Mouse (Mus musculus) urinary bladder, postnatal 4 days (tissue): ENCODE data around the gene Arpc1a.

Experiments
- DNase-seq, 2 experiments: peaks; one replicate each; pipeline ENCODE4 v3.0.0; 2021 to 2022; ENCODE audit warnings: low spot score in 2 of 2

Arpc1a gene

DNA sequence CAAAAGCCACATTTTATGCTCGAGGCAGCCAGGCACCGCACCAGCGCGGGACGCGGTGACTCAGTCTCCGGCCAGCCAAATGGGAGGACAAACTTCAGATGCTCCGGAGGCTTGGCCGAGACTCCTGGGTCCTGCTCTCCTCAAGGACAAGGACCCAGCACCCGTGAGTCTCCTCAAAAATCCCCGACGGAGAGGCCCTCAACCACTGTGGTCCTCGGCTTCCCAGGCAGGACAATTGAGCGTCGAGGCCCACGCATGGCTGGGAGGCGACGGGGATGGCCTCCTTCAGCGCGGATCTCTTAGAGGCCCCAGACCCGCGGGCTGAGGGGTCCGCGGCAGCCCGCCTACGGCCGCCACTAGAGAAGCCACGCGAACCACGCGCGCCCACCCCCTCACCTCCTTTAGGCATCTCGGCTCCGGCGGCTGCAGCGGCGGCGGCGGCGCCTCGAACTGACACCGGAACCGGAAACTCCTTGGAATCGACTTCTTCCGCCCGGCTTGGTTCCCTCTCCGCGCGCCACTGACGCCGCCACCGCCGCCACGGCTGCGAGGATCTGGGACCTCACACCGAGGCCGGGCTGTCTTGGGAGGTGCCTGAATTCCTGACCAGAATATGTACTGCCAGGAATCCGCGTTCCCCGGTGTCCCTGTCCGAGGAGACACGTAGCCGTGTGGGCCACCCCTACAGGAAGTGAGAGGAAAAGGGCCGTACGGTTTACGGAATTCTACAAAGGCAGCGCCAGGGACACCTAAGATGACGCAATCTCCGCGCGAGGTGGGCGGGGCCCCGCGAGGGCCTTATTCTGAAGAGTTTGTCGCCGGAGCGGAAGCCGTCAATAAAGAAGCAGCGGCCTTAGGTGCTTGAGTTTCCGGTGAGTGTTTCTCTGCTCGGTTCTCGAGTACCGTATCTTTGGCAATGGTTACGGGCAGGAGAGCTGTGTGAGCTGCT is 56.2 kb downstream of the Arpc1a start, which contains the start of the genes Pdap1 and Bud31:
TSS of gene Pdap1 (minus strand) at position 668 of the 949 bp plus-strand sequence.
TSS of gene Bud31 (plus strand) at position 792 of the 949 bp plus-strand sequence.
- peak; percentile 92 to 96 for DNase-seq

DNA sequence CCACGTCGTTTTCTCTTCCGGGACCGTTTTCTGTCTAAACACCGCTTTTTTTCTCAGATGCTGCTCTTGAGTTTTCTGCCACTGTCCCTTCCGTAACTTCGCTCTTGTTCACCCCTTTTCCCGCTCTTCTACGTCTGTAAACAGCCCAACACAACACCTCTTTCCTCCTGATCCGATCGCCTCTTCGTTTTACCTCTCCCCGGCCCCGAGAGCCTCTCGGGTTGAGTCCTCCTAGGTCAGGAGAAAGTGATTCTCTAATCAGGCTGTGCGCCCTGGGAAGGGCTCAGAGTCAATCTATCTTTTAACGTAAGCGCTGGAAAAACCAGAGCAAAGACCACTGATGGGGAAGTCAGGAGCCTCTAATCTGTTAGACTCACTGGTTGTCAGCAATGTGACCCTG is 57.0 kb downstream of the Arpc1a start:
- no peak for DNase-seq

DNA sequence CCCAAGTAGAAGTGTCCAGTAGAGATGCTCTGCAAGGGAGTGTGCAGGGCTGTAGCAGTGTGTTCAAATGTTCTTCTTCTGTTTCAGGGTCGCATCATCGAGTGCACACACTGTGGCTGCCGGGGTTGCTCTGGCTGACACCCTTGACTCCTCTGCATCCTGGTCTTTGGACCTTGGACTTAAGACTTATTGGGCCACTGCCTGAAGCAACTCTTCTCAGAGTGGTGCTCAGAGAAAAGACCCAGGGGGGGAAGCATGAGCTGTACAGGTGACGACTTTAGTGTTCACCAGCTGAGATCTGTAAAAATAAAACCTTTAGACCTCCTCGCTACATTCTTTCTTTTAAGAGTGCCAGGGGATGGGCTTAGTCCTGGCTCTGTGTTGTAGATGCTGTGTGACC is 64.1 kb downstream of the Arpc1a start:
- DNase-seq, result no peak

DNA sequence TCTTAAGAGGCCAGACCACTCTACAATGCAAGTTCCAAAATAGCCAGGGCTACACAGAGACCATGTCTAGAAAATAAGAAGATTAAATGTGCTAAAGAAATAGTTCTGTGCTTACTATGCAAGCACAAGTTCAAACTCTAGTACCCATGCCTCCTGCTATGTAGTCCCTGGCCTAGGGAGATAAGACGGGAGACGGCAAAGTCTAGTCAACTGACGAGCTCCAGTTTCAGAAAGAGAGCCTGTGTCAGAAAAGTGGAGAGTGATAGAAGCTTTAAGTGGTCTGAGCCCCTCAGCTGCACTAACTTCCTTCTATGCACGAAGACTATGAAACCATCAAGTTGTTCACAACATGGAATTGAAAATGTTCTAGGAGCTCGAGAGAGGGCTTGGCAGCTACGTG is 65.7 kb downstream of the Arpc1a start:
- DNase-seq, result no peak

DNA sequence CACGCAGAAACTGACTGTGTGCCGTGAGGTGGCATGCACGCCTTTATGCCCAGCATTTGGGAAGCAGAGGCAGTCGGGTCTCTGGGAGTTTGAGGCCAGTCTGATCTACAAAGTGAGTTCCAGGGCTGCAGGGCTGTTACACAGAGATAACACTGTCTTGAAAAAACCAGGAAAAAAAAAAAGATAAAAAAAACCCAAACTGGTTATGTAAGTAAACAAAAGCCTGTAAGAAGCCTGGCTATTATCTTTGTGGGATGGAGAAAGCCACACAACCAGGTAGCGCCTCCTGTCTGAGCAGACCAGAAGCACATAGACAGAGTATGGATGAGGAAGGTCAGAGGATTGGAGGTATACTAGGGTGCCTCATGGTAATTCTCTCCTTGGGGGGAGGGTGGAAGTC is 69.1 kb downstream of the Arpc1a start:
- no peak for DNase-seq
